29 mouse cellular contexts compared by ENCODE assay signal in the genomic region with DNA sequence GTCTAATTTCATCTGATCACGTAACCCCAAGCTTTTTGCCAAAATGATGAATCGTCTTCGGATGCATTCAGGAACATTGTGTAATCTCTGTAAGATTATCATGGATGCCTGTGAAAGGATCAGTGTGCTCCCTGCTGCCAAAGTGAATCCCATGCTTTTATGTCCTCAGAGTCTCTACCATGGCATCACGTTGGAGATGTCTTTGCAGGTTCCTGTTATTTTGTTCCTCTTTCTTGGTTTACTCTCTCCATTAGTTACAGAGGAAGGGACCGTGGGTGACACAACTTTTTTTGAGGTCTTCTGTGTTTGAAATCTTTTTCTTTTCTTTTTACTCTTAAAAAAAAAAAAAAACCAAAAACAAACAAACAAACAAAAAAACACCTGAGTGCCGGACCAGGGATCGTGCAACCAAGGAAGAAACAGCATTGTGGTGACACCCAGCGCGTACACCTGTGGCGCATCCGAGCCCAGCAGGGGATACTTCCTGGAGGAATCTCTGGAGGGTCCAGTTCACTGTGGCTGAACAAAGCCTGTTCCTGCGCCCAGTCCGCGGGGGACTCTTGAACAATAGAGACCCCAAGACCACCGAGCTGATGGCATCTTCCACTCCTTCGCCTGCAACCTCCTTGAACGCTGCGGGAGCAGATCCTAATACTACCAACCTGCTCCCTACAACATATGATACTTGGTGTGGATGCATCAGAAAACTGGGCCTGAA.
A peak's percentile ranks its signal among the peaks of the same experiment; 100 is the strongest.
DNase-seq lines count a peak whose midpoint lies in the region; ATAC-seq and TF ChIP-seq lines count a peak whose summit lies in the region.
"Had no signal": no experiment of that assay in that cellular context is flagged by ENCODE, and none has a peak within 500 bp of the region (broad histone marks: within the 10 kb centered on the region; RNA-seq: fewer than 3 reads in every experiment).

No protein-coding gene starts in this region.

- no peak overlapping the region for H3K4me2 ChIP-seq in liver, embryonic 15.5 days
- H3K4me2 ChIP-seq in liver, embryonic 12.5 days = no peak overlapping the region
- H3K4me2 ChIP-seq: embryonic facial prominence, embryonic 13.5 days; heart, embryonic 11.5 days; hindbrain, embryonic 14.5 days; limb, embryonic 13.5 days; liver, embryonic 13.5 days; lung, embryonic 15.5 days; neural tube, embryonic 15.5 days had no signal

- no peak overlapping the region for H3K4me3 ChIP-seq in liver, embryonic 15.5 days (replicated peaks)
- no peak overlapping the region for H3K4me3 ChIP-seq in liver, embryonic 12.5 days
- no peak overlapping the region for H3K4me3 ChIP-seq in left cerebral cortex, adult 2 months
- H3K4me3 ChIP-seq: embryonic facial prominence, embryonic 13.5 days; forebrain, embryonic 10.5 days; limb, embryonic 13.5 days; liver, embryonic 13.5 days; lung, embryonic 15.5 days; neural tube, embryonic 15.5 days had no signal

- no peaks in the 10 kb centered on the region for H3K36me3 ChIP-seq in liver, embryonic 15.5 days (replicated peaks)
- H3K36me3 ChIP-seq in liver, embryonic 12.5 days = no peaks in the 10 kb centered on the region
- H3K36me3 ChIP-seq: embryonic facial prominence, embryonic 13.5 days; limb, embryonic 13.5 days; liver, embryonic 13.5 days; lung, embryonic 15.5 days; neural tube, embryonic 15.5 days had no signal

- H3K9me3 ChIP-seq in liver, embryonic 15.5 days (replicated peaks) = no peaks in the 10 kb centered on the region
- H3K9me3 ChIP-seq in liver, embryonic 12.5 days (replicated peaks) = no peaks in the 10 kb centered on the region
- H3K9me3 ChIP-seq: limb, embryonic 13.5 days; liver, embryonic 13.5 days; lung, embryonic 15.5 days; neural tube, embryonic 15.5 days had no signal

- no peak overlapping the region for H3K9ac ChIP-seq in liver, embryonic 15.5 days
- H3K9ac ChIP-seq in liver, embryonic 12.5 days = no peak overlapping the region
- H3K9ac ChIP-seq: embryonic facial prominence, embryonic 13.5 days; forebrain, postnatal 0 days; hindbrain, embryonic 14.5 days; limb, embryonic 13.5 days; liver, embryonic 13.5 days; lung, embryonic 15.5 days; neural tube, embryonic 15.5 days had no signal

- no peaks in the 10 kb centered on the region for H3K27me3 ChIP-seq in liver, embryonic 15.5 days
- H3K27me3 ChIP-seq in liver, embryonic 12.5 days (replicated peaks) = no peaks in the 10 kb centered on the region
- H3K27me3 ChIP-seq: embryonic facial prominence, embryonic 13.5 days; limb, embryonic 13.5 days; liver, embryonic 13.5 days; lung, embryonic 15.5 days; neural tube, embryonic 15.5 days had no signal

- intact Hi-C loops in left cerebral cortex, adult 2 months (cut with DNase I) = no loop called here

- H3K4me1 ChIP-seq in liver, embryonic 15.5 days (replicated peaks) = 0 out of 2 replicates have a peak, but pooled peaks cover 4% of the 10 kb centered on the region
- H3K4me1 ChIP-seq in liver, embryonic 12.5 days = no peaks in the 10 kb centered on the region
- H3K4me1 ChIP-seq: limb, embryonic 13.5 days; liver, embryonic 13.5 days had no signal

- WGBS in liver, embryonic 15.5 days (ENCODE audit: insufficient replicate concordance) = 69% methylated on average over 18 of the region's 18 CpGs
- 74% methylated on average over 18 of the region's 18 CpGs for WGBS in liver, embryonic 12.5 days (ENCODE audit: insufficient replicate concordance)

- TF ChIP-seq CTCF in left cerebral cortex, adult 2 months (IDR thresholded peaks at IDR 0.05) = no peak

- H3K27ac ChIP-seq in liver, embryonic 15.5 days (replicated peaks) = 0 out of 2 replicates have a peak overlapping the region, but pooled peaks have one; percentile 29
- H3K27ac ChIP-seq in liver, embryonic 12.5 days = no peak overlapping the region
- H3K27ac ChIP-seq in left cerebral cortex, adult 2 months = no peak overlapping the region
- H3K27ac ChIP-seq: embryonic facial prominence, embryonic 13.5 days; forebrain, embryonic 10.5 days; hindbrain, embryonic 14.5 days; limb, embryonic 13.5 days; liver, embryonic 13.5 days; lung, embryonic 15.5 days; neural tube, embryonic 15.5 days had no signal

- peak; percentile 14 for DNase-seq in NIH3T3 (ENCODE audit: low read depth)
- no peak for DNase-seq in layer of hippocampus, adult 9-10 months (ENCODE audit: low spot score)
- DNase-seq in left cerebral cortex, adult 2 months (ENCODE audit: extremely low spot score in 1 of 2, low spot score in 2 of 2) = no peak
- DNase-seq: adrenal gland, adult 2 months; cerebellum, adult 11 months; cerebellum, adult 9-11 months; forebrain, postnatal 0 days; gastrocnemius, postnatal 10 days; heart, postnatal 4 days; kidney, adult 11 months; kidney, postnatal 14 days; liver, embryonic 13.5 days; lung, postnatal 36 days; midbrain, embryonic 14.5 days; right cerebral cortex, adult 18-20 months; right cerebral cortex, postnatal 4 days; thymus, postnatal 4 days had no signal

- no peak for ATAC-seq in liver, embryonic 15.5 days (ENCODE audit: insufficient read depth)
- ATAC-seq in liver, embryonic 12.5 days = no peak
- peak; percentile 79 to 84; a peak in 3 of 4 replicates for ATAC-seq in hematopoietic stem cell, adult 5-6 weeks (replicated peaks in 1 of 2; ENCODE audit: insufficient read depth in 1 of 2, low FRiP score in 2 of 2, low TSS enrichment in 1 of 2, low read depth in 1 of 2, poor library complexity in 2 of 2, severe bottlenecking in 2 of 2)
- peak; percentile 67; the same call in 1 of the 2 replicates for ATAC-seq in neutrophil, adult 5-6 weeks (ENCODE audit: extremely low read depth, insufficient number of reproducible peaks, low FRiP score, poor library complexity, severe bottlenecking)
- ATAC-seq: activated CD4-positive, CD25-positive, alpha-beta regulatory T cell, adult 4 months; forebrain, postnatal 0 days had no signal

Comparison
In these comparisons a context has a peak if more than half of its experiments do, and no peak if none do; other contexts are left out.
1. ATAC-seq: peak in hematopoietic stem cell, adult 5-6 weeks (2 of 2) and neutrophil, adult 5-6 weeks (single experiment); none in liver, embryonic 15.5 days (single experiment) and liver, embryonic 12.5 days (single experiment).